Mouse (Mus musculus) cortical plate, adult 2 months (tissue): ENCODE measurements around the gene Mpp2. TPM values are rescaled to one million over a fixed set of nuclear protein-coding genes. Genes with fewer than 3 reads are reported as not detected.

Experiments
- H3K27ac ChIP-seq: fragments of 200-500 bp; 2 replicates; pipeline ENCODE4 v1.5.1; 2012; ENCODE audit warnings: low read length, control low read depth, inconsistent platforms; ENCODE audit not compliant: insufficient read depth
- H3K4me1 ChIP-seq: fragments of 200-500 bp; 2 replicates; pipeline ENCODE4 v1.6.1; 2011; ENCODE audit warnings: low read length; ENCODE audit not compliant: control insufficient read depth, insufficient read depth
- H3K4me3 ChIP-seq: fragments of 200-500 bp; 2 replicates; pipeline ENCODE4 v1.5.1; 2011; ENCODE audit warnings: mild to moderate bottlenecking, low read length, control low read depth; ENCODE audit not compliant: insufficient read depth
- CTCF ChIP-seq: fragments of 200-500 bp; IDR thresholded peaks from 2 replicates; pipeline ENCODE4 v1.5.1; 2011; ENCODE audit warnings: mild to moderate bottlenecking, control low read depth, low read length; ENCODE audit not compliant: insufficient read depth; ENCODE audit errors: extremely low read depth
- POLR2A ChIP-seq: fragments of 200-500 bp; IDR thresholded peaks from 2 replicates; pipeline ENCODE4 v1.6.1; 2011; ENCODE audit warnings: mild to moderate bottlenecking, low read length, control low read depth; ENCODE audit not compliant: insufficient read depth; ENCODE audit errors: extremely low read depth
- polyA plus RNA-seq: library from polyadenylated mRNA; depleted of rRNA; stranded (reverse); fragments of >200 nt; gene quantifications from 2 replicates; pipeline ENCODE4 v1.2.3, GENCODE M21; 2012

The Mpp2 gene
- polyA plus RNA-seq, 1 experiment, result 128 TPM

GRCm38 (mm10) chr11:102053183-102053582 is 35.1 kb downstream of the Mpp2 start:
- Histone ChIP-seq H3K27ac (no peak overlapping the region), H3K4me3 (no peak overlapping the region), H3K4me1 (no peaks in the 10 kb centered on the region)
- TF ChIP-seq POLR2A (no peak), CTCF (no peak)

- Histone ChIP-seq H3K4me1 (no peaks in the 10 kb centered on the region), H3K4me3 (no peak overlapping the region), H3K27ac (no peak overlapping the region)
- no peak for TF ChIP-seq CTCF
- TF ChIP-seq POLR2A, result no peak
Observed at GRCm38 (mm10) chr11:102052697-102053096, 35.6 kb downstream of the Mpp2 start.

GRCm38 (mm10) chr11:102051954-102052353 is 36.4 kb downstream of the Mpp2 start:
- Histone ChIP-seq H3K4me3 (no peak overlapping the region), H3K4me1 (no peaks in the 10 kb centered on the region), H3K27ac (no peak overlapping the region)
- TF ChIP-seq CTCF (no peak), POLR2A (no peak)

GRCm38 (mm10) chr11:102051541-102051940 is 36.8 kb downstream of the Mpp2 start:
- Histone ChIP-seq H3K4me1 (no peaks in the 10 kb centered on the region), H3K4me3 (no peak overlapping the region), H3K27ac (no peak overlapping the region)
- TF ChIP-seq CTCF (no peak), POLR2A (no peak)

GRCm38 (mm10) chr11:102049875-102050482 is 38.3 kb downstream of the Mpp2 start:
- Histone ChIP-seq H3K4me1 (no peaks in the 10 kb centered on the region), H3K4me3 (no peak overlapping the region), H3K27ac (no peak overlapping the region)
- TF ChIP-seq CTCF, result no peak
- no peak for TF ChIP-seq POLR2A

- H3K4me3 ChIP-seq, result no peak overlapping the region
- TF ChIP-seq POLR2A, result no peak
- no peak for TF ChIP-seq CTCF
- no peak overlapping the region for H3K27ac ChIP-seq
- no peaks in the 10 kb centered on the region for H3K4me1 ChIP-seq
Observed at GRCm38 (mm10) chr11:102046607-102047006, 41.7 kb downstream of the Mpp2 start.

GRCm38 (mm10) chr11:102044691-102045212 is 43.6 kb downstream of the Mpp2 start:
- Histone ChIP-seq H3K4me1 (no peaks in the 10 kb centered on the region), H3K27ac (no peak overlapping the region), H3K4me3 (no peak overlapping the region)
- TF ChIP-seq POLR2A (no peak), CTCF (no peak)

- H3K27ac ChIP-seq, result no peak overlapping the region
- TF ChIP-seq CTCF (no peak), POLR2A (no peak)
- H3K4me1 ChIP-seq, result no peaks in the 10 kb centered on the region
- no peak overlapping the region for H3K4me3 ChIP-seq
Observed at GRCm38 (mm10) chr11:102043381-102043780, 44.9 kb downstream of the Mpp2 start.

- H3K27ac ChIP-seq, result no peak overlapping the region
- TF ChIP-seq CTCF (no peak), POLR2A (no peak)
Observed at GRCm38 (mm10) chr11:102042971-102043370, 45.3 kb downstream of the Mpp2 start.

GRCm38 (mm10) chr11:102041350-102041949 is 46.9 kb downstream of the Mpp2 start, which contains the start of gene Cd300lg:
Gene Cd300lg, plus strand, starts transcription at chr11:102041509.
- TF ChIP-seq CTCF, result no peak
- no peak for TF ChIP-seq POLR2A
- Histone ChIP-seq H3K27ac (no peak within 1 kb of the TSS), H3K4me1 (no peaks in the 10 kb centered on the region), H3K4me3 (no peak within 1 kb of the TSS)

More at GRCm38 (mm10) chr11:102042971-102043370, 45.3 kb downstream of the Mpp2 start:
- Histone ChIP-seq H3K4me3 (no peak overlapping the region), H3K4me1 (no peaks in the 10 kb centered on the region)
